Mouse (Mus musculus): ENCODE measurements around the gene Dhcr24. TPM values are rescaled to one million over a fixed set of nuclear protein-coding genes. Genes with fewer than 3 reads are reported as not detected.

Gene Dhcr24
- polyA plus RNA-seq, 1 experiment from 2014 or later, result 5.3 TPM

DNA sequence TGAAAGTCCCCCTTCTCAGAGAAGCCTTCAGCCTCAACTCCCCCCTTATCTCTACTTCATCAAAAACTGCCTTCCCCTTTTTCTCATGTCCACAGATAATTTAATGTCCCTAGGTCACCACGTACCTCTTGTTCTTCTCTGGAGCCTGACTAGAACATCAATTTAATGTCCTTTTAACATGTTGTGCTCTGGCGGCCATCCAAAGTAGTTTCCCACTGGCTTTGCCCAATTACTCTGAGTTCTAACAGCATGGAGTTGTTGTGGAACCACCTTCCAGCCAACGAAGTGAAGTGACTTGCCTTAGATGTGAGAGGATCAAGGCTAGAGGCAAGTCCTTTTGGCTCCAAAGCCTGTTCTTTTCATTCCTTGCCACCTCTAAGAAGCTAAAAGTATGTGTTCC lies 19.3 kb upstream of the Dhcr24 start:
- no peak for ATAC-seq (ENCODE audit: low FRiP score, low read depth)
- H3K36me3 ChIP-seq, result no peaks in the 10 kb centered on the region
- no peak overlapping the region for H3K9ac ChIP-seq
- no peaks in the 10 kb centered on the region for H3K27me3 ChIP-seq (replicated peaks)
- no peak overlapping the region for H3K4me2 ChIP-seq (replicated peaks)
- no peak overlapping the region for H3K4me3 ChIP-seq
- no peaks in the 10 kb centered on the region; the same call in 1 of the 2 replicates for H3K4me1 ChIP-seq
- no peaks in the 10 kb centered on the region for H3K9me3 ChIP-seq
- 58% methylated on average over 3 of the region's 3 CpGs for WGBS
- H3K27ac ChIP-seq, result no peak overlapping the region

DNA sequence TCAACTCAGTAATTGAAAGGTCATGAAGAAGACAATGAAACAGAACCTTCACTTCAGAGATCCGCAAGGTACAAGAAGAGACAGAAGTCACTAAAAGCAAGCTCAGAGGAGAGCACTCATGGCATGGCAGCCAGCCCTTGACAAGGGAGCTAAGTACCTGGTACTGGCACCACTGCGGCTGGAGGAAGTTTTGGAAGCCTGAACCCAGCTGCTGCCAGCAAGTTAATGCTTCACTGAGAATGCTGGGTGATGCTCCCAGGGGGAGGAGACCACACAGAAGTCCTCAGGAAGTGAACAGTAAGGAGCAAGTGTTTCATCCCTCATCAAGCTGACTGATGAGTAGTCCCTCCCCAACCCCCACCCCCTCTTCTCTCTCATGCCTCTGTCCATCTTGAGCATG lies 18.6 kb upstream of the Dhcr24 start:
- Histone ChIP-seq H3K4me2 (replicated peaks) (no peak overlapping the region), H3K4me3 (no peak overlapping the region), H3K36me3 (no peaks in the 10 kb centered on the region), H3K27ac (no peak overlapping the region), H3K9ac (no peak overlapping the region), H3K27me3 (replicated peaks) (no peaks in the 10 kb centered on the region), H3K9me3 (no peaks in the 10 kb centered on the region), H3K4me1 (no peaks in the 10 kb centered on the region; the same call in 1 of the 2 replicates)
- no peak for ATAC-seq (ENCODE audit: low FRiP score, low read depth)
- 90% methylated on average over 2 of the region's 2 CpGs for WGBS

DNA sequence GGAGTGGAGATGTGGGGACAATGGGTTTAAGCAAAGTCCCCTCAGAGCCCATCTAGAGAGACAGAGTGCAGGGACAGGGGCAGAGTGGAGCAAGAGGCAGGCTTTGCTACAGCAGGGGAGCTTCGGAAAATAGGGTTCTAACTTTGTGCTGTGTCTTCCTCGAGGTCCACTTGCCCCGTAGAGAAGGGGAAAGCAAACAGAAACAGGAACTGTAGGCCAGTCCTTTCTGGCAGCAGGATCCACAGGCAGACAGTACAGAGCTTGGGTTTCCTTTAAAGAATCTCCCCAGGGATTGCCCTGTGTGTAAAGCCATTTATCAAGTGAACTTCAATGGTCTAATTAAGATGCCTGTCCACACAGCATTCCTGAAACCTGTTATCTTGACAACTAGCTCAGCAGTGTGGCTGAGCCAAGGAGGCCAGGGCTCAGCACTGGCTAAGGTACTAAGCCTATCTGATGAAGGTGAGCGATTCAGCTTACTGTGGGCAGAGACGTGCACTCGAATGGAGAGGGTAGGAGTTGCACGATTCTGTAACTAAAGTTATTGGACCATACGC lies 14.9 kb upstream of the Dhcr24 start:
- Histone ChIP-seq H3K27ac (no peak overlapping the region), H3K4me3 (no peak overlapping the region), H3K36me3 (no peaks in the 10 kb centered on the region), H3K9ac (no peak overlapping the region), H3K4me1 (no peaks in the 10 kb centered on the region; the same call in 1 of the 2 replicates), H3K4me2 (replicated peaks) (no peak overlapping the region), H3K27me3 (replicated peaks) (no peaks in the 10 kb centered on the region), H3K9me3 (no peaks in the 10 kb centered on the region)
- ATAC-seq (ENCODE audit: low FRiP score, low read depth), result peak; percentile 25; the same call in 1 of the 2 replicates
- WGBS, result 61% methylated on average over 8 of the region's 8 CpGs

DNA sequence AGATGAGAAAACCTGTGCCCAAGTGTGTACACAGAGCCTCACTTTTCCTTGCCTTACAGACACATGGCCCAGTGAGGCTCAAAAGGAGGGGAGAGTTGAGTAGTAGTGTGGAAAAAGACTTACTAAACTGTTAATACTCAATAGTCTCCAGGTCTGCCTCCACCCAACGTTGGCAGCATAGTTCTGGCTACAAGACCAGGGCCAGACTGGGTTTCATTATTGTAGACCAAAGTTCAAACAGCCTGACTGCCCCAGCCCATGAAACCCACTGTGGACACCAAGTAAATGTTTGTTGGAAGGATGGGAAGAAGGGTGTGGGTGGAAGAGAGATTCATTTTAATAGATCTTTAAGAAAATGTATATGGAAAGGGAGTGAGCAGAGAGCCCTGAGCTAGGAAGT lies 13.9 kb upstream of the Dhcr24 start:
- H3K4me2 ChIP-seq (replicated peaks), result no peak overlapping the region

DNA sequence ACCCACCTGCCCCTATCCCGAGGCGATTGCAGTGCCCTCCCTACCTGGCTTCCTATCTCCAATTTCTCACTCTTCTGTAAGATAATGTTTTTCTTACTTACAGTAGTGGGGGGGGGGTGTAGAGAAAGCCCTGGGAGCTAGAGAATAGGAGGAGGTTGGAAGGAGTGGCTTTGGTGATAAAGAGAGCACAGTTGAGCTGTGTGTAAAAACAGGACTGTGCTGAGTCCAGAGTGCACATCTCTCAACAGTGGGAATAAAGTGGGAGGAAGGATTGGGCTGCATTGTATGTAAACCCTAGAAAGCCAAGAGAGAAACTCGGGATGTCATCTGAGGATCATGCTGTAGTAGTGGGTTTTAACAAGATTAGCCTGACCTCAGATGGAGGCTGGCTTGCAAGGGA lies 12.7 kb upstream of the Dhcr24 start:
- H3K36me3 ChIP-seq, result no peaks in the 10 kb centered on the region
- ATAC-seq (ENCODE audit: low FRiP score, low read depth), result no peak
- whole genome bisulfite sequencing, result 79% methylated on average over 3 of the region's 3 CpGs

More for the DNA sequence above, 13.9 kb upstream of the Dhcr24 start:
- no peak overlapping the region for H3K9ac ChIP-seq
- no peaks in the 10 kb centered on the region for H3K9me3 ChIP-seq
- 80% methylated on average over 1 of the region's 1 CpGs for WGBS
- H3K36me3 ChIP-seq, result no peaks in the 10 kb centered on the region
- H3K4me3 ChIP-seq, result no peak overlapping the region
- ATAC-seq (ENCODE audit: low FRiP score, low read depth), result no peak
- H3K4me1 ChIP-seq, result no peaks in the 10 kb centered on the region; the same call in 1 of the 2 replicates
- no peaks in the 10 kb centered on the region for H3K27me3 ChIP-seq (replicated peaks)
- no peak overlapping the region for H3K27ac ChIP-seq

DNA sequence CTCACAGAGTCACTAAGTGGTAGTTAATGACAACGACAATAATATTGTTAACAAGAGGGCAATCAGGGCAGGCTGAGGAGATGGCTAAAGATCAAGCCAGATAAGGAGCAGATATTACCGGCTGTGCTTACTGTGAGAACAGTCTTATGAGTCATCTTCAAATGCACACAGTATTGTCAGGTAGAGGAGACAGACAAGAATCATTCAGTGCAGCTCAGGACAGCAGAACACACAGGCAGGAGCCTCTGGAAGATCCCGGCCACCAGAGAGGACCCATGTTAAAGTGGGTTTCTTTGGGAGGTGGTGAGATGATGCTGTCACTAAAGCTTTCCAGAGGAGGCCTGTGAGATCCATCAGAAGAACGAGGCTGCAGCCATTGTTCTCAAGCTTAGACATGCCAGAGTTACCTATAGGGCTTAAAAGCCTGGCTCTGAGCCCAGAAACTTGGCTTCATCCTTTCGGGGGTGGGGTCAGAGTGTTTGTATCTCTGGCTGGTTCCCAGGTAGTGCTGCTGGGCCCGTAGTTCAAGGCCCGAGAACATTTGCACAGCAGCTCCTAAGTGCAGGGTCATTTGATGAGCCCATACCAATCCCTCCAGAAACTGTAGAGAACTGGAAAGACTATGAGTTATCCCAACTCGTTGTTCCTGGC lies 10.2 kb upstream of the Dhcr24 start:
- Histone ChIP-seq H3K9ac (no peak overlapping the region), H3K27ac (no peak overlapping the region), H3K4me2 (replicated peaks) (no peak overlapping the region), H3K4me1 (no peaks in the 10 kb centered on the region; the same call in 1 of the 2 replicates), H3K4me3 (no peak overlapping the region), H3K9me3 (no peaks in the 10 kb centered on the region), H3K27me3 (replicated peaks) (no peaks in the 10 kb centered on the region), H3K36me3 (no peaks in the 10 kb centered on the region)
- ATAC-seq (ENCODE audit: low FRiP score, low read depth), result no peak
- WGBS, result 84% methylated on average over 8 of the region's 8 CpGs

More for the DNA sequence above, 12.7 kb upstream of the Dhcr24 start:
- Histone ChIP-seq H3K4me3 (no peak overlapping the region), H3K4me2 (replicated peaks) (no peak overlapping the region), H3K4me1 (no peaks in the 10 kb centered on the region; the same call in 1 of the 2 replicates), H3K9me3 (no peaks in the 10 kb centered on the region), H3K9ac (no peak overlapping the region), H3K27me3 (replicated peaks) (no peaks in the 10 kb centered on the region), H3K27ac (no peak overlapping the region)

DNA sequence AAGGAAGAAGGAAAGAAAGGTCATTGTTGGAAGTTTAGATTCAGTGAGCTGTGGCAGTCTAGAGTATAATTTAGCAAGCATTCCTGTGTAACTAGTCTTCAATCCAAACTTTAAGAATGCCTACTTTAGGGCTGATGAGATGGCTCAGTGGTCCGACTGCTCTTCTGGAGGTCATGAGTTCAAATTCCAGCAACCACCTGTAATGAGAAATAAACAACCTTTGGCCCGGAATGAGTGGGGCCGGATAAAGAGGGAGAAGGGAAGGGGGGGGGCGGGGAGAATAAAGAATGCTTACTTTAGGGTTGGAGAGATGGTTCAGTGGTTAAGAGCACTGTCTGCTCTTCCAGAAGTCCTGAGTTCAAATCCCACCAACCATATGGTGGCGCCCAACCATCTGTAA lies 3.6 kb upstream of the Dhcr24 start:
- Histone ChIP-seq H3K27me3 (replicated peaks) (no peaks in the 10 kb centered on the region), H3K4me2 (replicated peaks) (no peak overlapping the region), H3K9me3 (no peaks in the 10 kb centered on the region), H3K9ac (no peak overlapping the region), H3K4me1 (peaks cover 16% of the 10 kb centered on the region), H3K36me3 (no peaks in the 10 kb centered on the region), H3K27ac (no peak overlapping the region), H3K4me3 (no peak overlapping the region)
- no peak for ATAC-seq (ENCODE audit: low FRiP score, low read depth)
- 91% methylated on average over 5 of the region's 5 CpGs for WGBS

DNA sequence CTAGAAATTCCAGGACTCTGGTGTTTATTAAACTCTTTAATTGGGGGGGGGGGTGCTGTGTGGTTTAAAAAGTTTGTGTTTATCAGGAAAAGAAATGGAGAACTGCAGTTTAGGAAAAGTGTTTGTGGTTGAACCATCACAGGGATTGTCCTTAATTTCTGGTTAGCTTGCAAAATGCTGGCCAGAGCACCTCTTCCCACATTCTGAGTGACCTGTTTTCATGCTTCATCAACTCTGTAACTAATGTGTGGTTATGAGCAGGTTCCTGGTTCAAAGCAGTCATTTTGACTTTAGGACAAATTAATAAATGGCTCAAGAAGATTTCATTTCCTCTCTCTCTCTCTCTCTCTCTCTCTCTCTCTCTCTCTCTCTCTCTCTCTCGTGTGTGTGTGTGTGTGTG lies 2.9 kb upstream of the Dhcr24 start:
- no peak overlapping the region for H3K4me2 ChIP-seq (replicated peaks)
- no peaks in the 10 kb centered on the region for H3K36me3 ChIP-seq
- H3K9ac ChIP-seq, result no peak overlapping the region
- H3K27me3 ChIP-seq (replicated peaks), result no peaks in the 10 kb centered on the region
- no peak overlapping the region for H3K27ac ChIP-seq
- no CpG with 5 or more reads among the region's 1 CpGs for WGBS
- no peak for ATAC-seq (ENCODE audit: low FRiP score, low read depth)
- H3K9me3 ChIP-seq, result no peaks in the 10 kb centered on the region
- peaks cover 23% of the 10 kb centered on the region for H3K4me1 ChIP-seq
- H3K4me3 ChIP-seq, result no peak overlapping the region

DNA sequence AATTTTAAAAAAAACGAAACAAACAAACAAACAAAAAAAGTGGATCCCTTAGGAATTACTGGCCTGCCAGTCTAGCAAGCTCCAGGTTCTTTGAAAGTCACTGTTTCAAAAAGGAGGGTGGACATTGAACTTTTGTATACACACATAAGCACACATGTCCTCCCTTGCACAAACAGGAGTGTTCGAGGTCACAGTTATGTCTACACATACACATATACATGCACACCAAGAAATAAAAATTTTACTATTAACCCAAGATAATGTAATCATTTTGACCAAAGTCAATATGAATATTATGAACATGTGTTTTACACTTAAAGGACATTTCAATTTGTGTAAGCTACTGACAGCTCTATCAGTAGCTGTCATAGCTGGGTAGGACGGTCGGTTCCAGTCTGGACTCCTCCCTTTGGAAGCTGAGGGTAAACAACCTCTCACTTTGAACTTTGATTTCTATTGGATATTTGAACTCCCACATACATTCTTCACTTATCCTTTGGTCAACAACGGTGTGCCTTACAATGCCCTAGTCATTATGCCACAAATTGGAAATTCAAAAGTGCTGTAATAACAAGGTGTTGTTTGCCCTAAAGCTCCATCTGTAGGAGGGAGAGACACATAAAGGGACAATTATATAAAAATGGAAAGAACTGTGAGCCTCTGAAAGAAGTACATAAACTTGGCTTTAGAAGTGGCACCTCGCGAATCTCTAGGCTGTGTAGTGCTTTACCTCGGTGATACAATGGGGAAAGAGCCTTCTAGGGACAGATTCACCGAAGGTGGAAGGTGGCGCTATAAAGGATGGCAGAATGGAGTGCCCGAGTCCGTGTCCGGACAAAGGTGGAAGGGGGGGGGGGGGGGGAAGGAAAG lies 1.3 kb upstream of the Dhcr24 start:
- H3K36me3 ChIP-seq, result peaks cover 7% of the 10 kb centered on the region; the same call in 1 of the 2 replicates
- H3K9me3 ChIP-seq, result no peaks in the 10 kb centered on the region
- H3K4me2 ChIP-seq (replicated peaks), result peak overlapping the region; percentile 97
- H3K4me3 ChIP-seq, result no peak overlapping the region
- H3K27ac ChIP-seq, result no peak overlapping the region
- peaks cover 36% of the 10 kb centered on the region for H3K4me1 ChIP-seq
- WGBS, result 30% methylated on average over 13 of the region's 13 CpGs
- ATAC-seq (ENCODE audit: low FRiP score, low read depth), result no peak
- no peaks in the 10 kb centered on the region for H3K27me3 ChIP-seq (replicated peaks)
- no peak overlapping the region for H3K9ac ChIP-seq

DNA sequence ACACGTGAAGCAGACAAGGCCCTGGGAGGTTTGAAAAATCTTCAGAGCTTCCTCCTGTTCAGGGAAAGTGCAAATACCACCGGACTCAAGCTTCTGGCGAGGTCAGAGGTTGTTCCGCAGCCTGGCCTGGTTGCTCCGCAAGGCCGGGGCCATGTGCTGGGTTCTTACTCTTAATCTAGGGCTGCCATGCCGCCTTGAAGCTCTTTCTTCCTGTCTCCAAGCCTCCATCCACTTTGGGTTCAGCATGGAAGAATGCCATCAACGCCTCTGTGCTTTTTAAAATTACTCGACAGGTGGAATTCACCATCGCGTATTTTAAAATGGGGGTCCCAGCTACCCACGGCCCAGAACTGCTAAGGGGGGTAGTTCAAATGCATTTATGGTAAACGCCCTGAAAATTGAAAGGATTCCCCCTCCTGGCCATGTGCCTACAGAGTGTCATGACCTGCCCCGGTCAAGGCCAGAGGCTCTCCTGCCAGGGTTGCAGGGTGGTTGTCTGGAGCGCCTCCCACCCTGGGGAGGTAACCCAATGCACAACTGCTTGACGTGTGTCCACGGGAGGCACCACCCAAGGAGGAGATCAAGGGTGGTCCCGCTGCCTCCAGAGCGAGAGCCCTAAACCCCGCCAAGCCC lies 509 bp upstream of the Dhcr24 start:
- Histone ChIP-seq H3K27me3 (replicated peaks) (no peaks in the 10 kb centered on the region), H3K4me1 (peaks cover 36% of the 10 kb centered on the region), H3K9me3 (no peaks in the 10 kb centered on the region), H3K4me3 (peak overlapping the region; percentile 92), H3K36me3 (peaks cover 13% of the 10 kb centered on the region; the same call in 1 of the 2 replicates), H3K9ac (peak overlapping the region; percentile 44), H3K4me2 (replicated peaks) (peak overlapping the region; percentile 97), H3K27ac (peak overlapping the region; percentile 57)
- WGBS, result 1% methylated on average over 20 of the region's 20 CpGs
- ATAC-seq (ENCODE audit: low FRiP score, low read depth), result peak; percentile 4; the same call in 1 of the 2 replicates

DNA sequence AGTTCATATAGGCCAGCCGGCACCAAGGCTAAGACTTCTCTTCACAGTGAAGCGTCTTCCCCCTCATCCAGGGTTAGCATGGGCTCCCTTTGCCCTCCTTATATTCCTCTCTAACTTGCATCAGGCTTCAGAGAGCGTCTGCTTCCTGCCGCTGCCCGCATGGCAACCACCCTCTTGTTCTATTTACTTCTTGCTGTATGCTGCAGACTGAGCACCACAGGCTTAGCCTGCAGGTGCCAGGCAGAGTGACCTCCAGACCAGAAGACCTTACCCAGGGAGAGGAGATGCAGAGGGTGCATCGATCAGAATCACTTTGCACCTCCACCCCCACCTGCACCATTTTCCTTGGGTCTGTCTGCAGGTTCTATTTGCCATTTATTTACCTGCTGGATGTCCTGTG lies 1.2 kb downstream of the Dhcr24 start:
- Histone ChIP-seq H3K36me3 (peaks cover 30% of the 10 kb centered on the region), H3K27me3 (replicated peaks) (no peaks in the 10 kb centered on the region), H3K4me3 (peak overlapping the region; percentile 92), H3K9ac (peak overlapping the region; percentile 88), H3K9me3 (no peaks in the 10 kb centered on the region), H3K27ac (no peak overlapping the region), H3K4me1 (peaks cover 36% of the 10 kb centered on the region), H3K4me2 (replicated peaks) (peak overlapping the region; percentile 97)
- WGBS, result 16% methylated on average over 6 of the region's 6 CpGs
- ATAC-seq (ENCODE audit: low FRiP score, low read depth), result no peak
